8 mouse cellular contexts compared by ENCODE assay signal in the genomic region with DNA sequence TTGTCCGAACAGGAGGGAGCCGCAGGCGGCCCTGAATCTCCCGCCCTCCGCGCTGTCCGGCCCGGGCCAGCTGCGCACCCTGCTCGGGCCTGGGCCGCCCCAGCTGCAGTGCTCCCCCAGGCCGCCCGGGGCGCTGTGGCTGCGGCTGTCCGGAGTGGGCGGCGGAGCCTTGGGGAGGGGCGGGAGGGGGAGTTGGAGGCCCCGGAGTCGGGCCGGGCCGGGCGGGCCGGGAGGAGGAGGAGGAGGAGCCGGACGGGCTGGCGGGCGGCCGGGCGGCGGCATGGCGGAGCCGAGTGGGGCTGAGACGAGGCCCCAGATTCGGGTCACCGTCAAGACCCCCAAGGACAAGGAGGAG. TPM values are rescaled to one million over a fixed set of nuclear protein-coding genes. Genes with fewer than 3 reads are reported as not detected.
DNase-seq lines count a peak whose midpoint lies in the region; ATAC-seq lines count a peak whose summit lies in the region.

A gene (plus strand): TSS at position 234 of the 355 bp plus-strand sequence.

- no peaks in the 10 kb centered on the region for H3K27me3 ChIP-seq in hindbrain, embryonic 12.5 days

- peak within 1 kb of the TSS; percentile 94 for H3K27ac ChIP-seq in hindbrain, embryonic 12.5 days

- WGBS in hindbrain, embryonic 12.5 days = under 1% methylated on average over 30 of the region's 37 CpGs

- no peaks in the 10 kb centered on the region for H3K9me3 ChIP-seq in hindbrain, embryonic 12.5 days (replicated peaks)

- H3K36me3 ChIP-seq in hindbrain, embryonic 12.5 days = peaks cover 30% of the 10 kb centered on the region

- peak within 1 kb of the TSS; percentile 90 for H3K4me3 ChIP-seq in hindbrain, embryonic 12.5 days

- peak; percentile 89 for ATAC-seq in hindbrain, embryonic 12.5 days (ENCODE audit: low FRiP score)

- peak within 1 kb of the TSS; percentile 95 for H3K9ac ChIP-seq in hindbrain, embryonic 12.5 days

- peaks cover 26% of the 10 kb centered on the region for H3K4me1 ChIP-seq in hindbrain, embryonic 12.5 days

- H3K4me2 ChIP-seq in hindbrain, embryonic 12.5 days (replicated peaks) = peak within 1 kb of the TSS; percentile 85

- DNase-seq in MEL-GATA-1-ER (ENCODE audit: extremely low read depth, low read depth) = peak; percentile 62
- peak; percentile 95 to 96 for DNase-seq in cerebellum, postnatal 10 days
- DNase-seq in frontal cortex, postnatal 14 days (ENCODE audit: low spot score in 2 of 2) = peak; percentile 68 to 78
- DNase-seq in layer of hippocampus, postnatal 14 days (ENCODE audit: low spot score in 2 of 2) = peak; percentile 89 to 90
- DNase-seq in lung, postnatal 14 days = peak; percentile 93
- DNase-seq in ovary, postnatal 36 days (ENCODE audit: low spot score) = peak; percentile 96
- DNase-seq in thymus, postnatal 14 days = peak; percentile 90

RNA-seq across cellular contexts. Expression of the gene that starts here (rescaled TPM):
- 59.4 and 60.7 TPM in 2 replicates for polyA plus RNA-seq in hindbrain, embryonic 12.5 days (2016; fragmentation: Nextera tagmentation; extraction: Ambion mirVana)
- 10 to 100 TPM; 77.3 to 81.8 TPM for total RNA-seq in layer of hippocampus, postnatal 14 days (2021)

Comparison
In these comparisons a context has a peak if more than half of its experiments do, and no peak if none do; other contexts are left out.
1. Peak in every context shown above with its lines: DNase-seq, ATAC-seq, H3K4me3 ChIP-seq and H3K27ac ChIP-seq.